Mouse (Mus musculus): ENCODE measurements around the gene Cd22.
"Not testable (repeated sequence)": the region's sequence is repeated elsewhere in the genome, so short reads cannot be mapped to it uniquely, and the experiment has no call there.

Gene Cd22

GRCm38 (mm10) chr7:30880176-30880575 lies at the start of gene Cd22:
Gene Cd22 (minus strand): TSS chr7:30880342.
- DNase-seq (ENCODE audit: low spot score in 2 of 2) = peak in 1 of 2 experiments; percentile 77

GRCm38 (mm10) chr7:30924581-30924980 lies 44.4 kb upstream of the Cd22 start, which contains the start of gene Hamp2:
Gene Hamp2 (minus strand): TSS chr7:30924681.
- not testable (repeated sequence) for DNase-seq (ENCODE audit: low spot score in 2 of 2)

DNA sequence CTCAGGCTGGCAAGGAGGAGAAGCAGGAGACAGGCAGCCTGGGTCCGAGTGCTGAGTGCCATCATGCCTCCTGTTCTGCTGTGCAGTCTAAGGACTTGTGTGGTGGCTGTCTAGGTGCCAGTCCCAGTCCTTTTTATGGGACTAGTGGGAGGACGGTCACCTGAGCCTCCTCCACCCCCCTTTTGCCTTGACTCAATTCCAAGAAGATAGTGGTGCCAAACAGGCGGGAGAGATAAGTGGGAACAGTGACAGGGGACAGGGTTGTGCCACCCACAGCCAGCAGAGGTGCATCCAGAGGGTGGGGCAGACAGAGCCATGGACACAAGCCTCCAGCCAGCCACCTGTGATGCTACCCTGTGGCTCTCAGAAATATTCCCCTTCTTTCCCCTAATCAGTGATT lies 43.9 kb upstream of the Cd22 start:
- no peak for DNase-seq (ENCODE audit: low spot score in 2 of 2)

- DNase-seq (ENCODE audit: low spot score in 2 of 2) = not testable (repeated sequence)
These were observed 42.3 kb upstream of the Cd22 start for GRCm38 (mm10) chr7:30922490-30922889.

DNA sequence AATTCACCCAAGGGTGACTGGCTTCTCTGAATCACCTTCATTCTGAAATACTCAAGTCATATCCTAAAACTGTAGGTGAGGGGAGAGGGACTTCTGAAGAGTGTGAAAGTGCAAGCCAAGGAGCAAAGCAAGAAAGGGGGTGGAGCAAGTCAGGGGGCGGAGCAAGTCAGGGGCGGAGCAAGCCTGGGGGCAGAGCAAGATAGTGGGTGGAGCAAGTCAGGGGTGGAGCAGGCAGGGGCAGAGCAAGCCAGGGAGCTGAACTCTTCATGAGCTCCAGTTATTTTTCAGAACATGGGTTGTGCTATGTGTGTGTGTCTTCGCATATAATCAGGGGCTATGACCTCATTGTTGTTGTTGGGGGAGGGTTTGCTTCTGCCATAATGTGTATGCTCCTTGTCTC lies 40.1 kb upstream of the Cd22 start:
- peak in 1 of 2 experiments; percentile 59 for DNase-seq (ENCODE audit: low spot score in 2 of 2)

GRCm38 (mm10) chr7:30917219-30917618 lies 37.1 kb upstream of the Cd22 start:
- DNase-seq (ENCODE audit: low spot score in 2 of 2) = no peak

- DNase-seq (ENCODE audit: low spot score in 2 of 2) = no peak
These were observed 36.6 kb upstream of the Cd22 start for GRCm38 (mm10) chr7:30916713-30917112.

DNA sequence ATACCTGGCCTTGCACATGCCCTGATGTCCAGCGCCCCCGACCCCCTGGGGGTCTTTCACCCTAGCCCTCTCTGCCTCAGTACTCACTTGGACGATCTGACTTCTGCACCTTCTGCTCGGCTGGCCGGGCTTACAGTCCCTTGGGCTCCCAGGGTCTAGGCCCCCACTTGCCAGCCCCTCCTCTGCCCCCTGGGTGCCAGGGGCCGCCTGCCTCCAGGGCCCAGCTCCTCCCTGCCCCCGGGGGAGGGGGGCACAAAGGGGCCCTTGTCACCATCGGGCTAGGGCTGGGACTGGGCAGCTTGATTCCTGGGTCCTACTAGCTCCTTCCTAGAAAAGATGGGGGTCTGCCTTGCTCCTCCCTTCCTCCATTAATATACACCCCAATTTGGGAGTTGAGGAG lies 34.6 kb upstream of the Cd22 start, which contains the start of gene Mag:
Gene Mag (minus strand): TSS at position 142 of the 400 bp plus-strand sequence.
- no peak for DNase-seq (ENCODE audit: low spot score in 2 of 2)

DNA sequence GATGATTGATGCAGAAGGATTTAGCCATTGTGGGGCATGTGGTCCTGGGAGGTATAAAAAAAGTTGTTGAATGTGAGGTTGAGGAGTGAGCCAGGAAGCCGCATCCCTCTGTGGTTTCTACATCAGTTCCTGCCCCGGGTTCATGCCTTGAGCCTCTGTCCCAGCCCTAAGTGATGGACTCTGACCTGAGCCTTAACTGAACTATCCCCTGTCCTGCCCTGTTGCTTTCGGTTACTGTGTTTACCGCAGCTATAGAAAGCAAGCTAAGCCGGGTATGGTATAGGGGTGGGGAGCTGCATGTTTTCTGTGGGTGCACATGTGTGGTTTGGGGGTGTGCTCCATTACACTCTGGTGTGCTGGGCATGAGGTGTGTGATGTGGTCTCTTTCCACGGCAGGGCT lies 29.6 kb upstream of the Cd22 start:
- no peak for DNase-seq (ENCODE audit: low spot score in 2 of 2)

DNA sequence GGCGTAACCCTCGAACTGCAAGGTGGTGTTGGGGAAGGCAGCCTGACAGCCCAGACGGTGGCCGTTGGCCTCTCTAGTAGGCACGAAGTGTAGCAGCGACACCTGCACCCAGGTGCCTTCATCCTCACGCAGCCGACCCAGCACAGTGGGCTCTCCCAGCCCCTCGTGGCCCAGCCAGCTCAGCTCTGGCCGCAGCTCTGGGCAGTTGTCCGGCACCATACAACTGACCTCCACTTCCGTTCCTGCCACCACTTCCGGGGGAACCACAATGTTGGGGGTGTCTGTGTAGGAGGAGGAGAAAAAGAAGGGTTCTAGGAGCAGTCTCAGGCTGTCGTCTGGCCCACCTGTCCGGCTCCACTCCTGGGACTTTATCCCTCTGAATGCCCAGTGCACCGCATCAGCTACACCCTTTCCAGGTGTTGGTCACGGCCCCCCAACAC lies 28.9 kb upstream of the Cd22 start:
- no peak for DNase-seq (ENCODE audit: low spot score in 2 of 2)

GRCm38 (mm10) chr7:30908277-30908991 lies 28.3 kb upstream of the Cd22 start:
- no peak for DNase-seq (ENCODE audit: low spot score in 2 of 2)

- peak in 1 of 2 experiments; percentile 48 for DNase-seq (ENCODE audit: low spot score in 2 of 2)
These were observed 23.9 kb upstream of the Cd22 start for GRCm38 (mm10) chr7:30904042-30904441.

GRCm38 (mm10) chr7:30895217-30895616 lies 15.1 kb upstream of the Cd22 start:
- no peak for DNase-seq (ENCODE audit: low spot score in 2 of 2)

- DNase-seq (ENCODE audit: low spot score in 2 of 2) = no peak
These were observed 12.4 kb upstream of the Cd22 start for GRCm38 (mm10) chr7:30892515-30892914.

- DNase-seq (ENCODE audit: low spot score in 2 of 2) = no peak
These were observed 11.6 kb upstream of the Cd22 start for GRCm38 (mm10) chr7:30891746-30892145.

DNA sequence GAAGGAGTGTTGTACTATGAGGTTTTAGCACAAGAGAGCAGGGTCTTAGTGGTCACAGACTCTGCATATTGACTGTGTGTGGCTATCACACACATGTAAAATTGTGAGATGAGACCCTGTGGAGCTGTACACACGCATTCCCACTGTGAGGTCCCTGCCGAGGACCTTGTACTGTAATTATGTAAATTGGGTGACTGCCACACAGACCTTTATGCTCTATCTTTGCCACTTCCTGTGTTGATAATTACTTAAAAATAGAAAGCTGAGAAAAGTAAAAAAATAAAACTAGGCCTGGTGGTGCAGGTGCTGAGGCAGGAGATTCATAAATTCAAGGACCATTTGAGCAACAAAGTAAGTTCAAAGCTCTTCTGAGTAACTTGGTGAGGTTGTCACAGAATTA lies 10.5 kb upstream of the Cd22 start:
- no peak for DNase-seq (ENCODE audit: low spot score in 2 of 2)

- DNase-seq (ENCODE audit: low spot score in 2 of 2) = no peak
These were observed 8.6 kb upstream of the Cd22 start for GRCm38 (mm10) chr7:30888786-30889185.

DNA sequence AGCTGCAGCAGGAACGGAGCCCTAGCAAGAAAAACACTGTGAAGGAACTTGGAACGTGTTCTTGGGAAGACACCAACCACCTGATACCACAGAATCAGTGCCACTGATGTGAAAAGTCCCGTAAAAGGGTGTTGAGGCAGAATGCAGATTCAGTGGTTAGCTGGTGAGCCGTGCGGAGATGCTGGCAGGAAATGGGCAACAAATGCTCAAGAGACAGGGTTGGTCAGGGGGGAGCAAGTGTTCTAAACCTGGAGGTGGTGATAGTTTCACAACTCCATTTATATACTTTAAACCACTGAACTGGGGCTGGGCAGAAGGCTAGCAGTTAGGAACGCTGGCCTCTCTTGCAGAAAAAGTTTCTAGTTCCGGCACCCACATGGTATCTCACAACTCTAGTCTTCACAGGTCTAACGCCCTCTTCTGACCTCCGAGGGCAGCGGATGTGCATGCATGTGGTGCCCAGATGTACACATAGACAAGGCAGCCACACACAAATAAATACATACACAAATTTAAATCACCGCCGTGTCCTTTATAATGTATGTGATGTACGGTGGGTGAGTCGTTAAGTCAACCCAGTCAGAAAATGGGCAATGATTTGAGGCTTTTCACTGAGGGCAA lies 7.5 kb upstream of the Cd22 start:
- peak in 1 of 2 experiments; percentile 65 for DNase-seq (ENCODE audit: low spot score in 2 of 2)

DNA sequence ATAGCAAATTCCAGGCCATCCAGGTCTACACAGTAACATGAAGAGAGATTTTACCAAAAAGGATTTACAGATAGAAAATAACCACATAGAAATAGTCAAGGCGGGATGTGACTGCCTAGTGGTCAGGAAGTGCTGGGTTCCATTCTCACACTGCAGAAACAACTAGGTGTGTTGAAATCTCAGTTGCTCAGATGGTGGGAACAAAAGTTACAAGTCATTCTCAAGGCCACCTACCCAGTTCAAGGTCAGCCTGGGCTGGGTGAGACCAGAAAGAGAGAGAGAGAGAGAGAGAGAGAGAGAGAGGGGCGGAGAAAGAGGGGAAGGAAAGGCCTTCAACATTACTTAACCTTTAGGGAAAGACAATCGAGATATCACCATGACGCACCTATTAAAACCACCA lies 6.7 kb upstream of the Cd22 start:
- DNase-seq (ENCODE audit: low spot score in 2 of 2) = no peak

GRCm38 (mm10) chr7:30884047-30884446 lies 3.9 kb upstream of the Cd22 start:
- DNase-seq (ENCODE audit: low spot score in 2 of 2) = no peak

- DNase-seq (ENCODE audit: low spot score in 2 of 2) = no peak
These were observed 1.2 kb upstream of the Cd22 start for GRCm38 (mm10) chr7:30881367-30881766.

GRCm38 (mm10) chr7:30878950-30879349 lies 1.2 kb downstream of the Cd22 start:
- peak in 1 of 2 experiments; percentile 48 for DNase-seq (ENCODE audit: low spot score in 2 of 2)

GRCm38 (mm10) chr7:30873083-30873482 lies 7.1 kb downstream of the Cd22 start:
- peak; percentile 54 to 86 for DNase-seq (ENCODE audit: low spot score in 2 of 2)
